11 mouse cellular contexts compared by ENCODE assay signal in genomic region chr8:11574911-11575603, GRCm38 (mm10). TPM values are rescaled to one million over a fixed set of nuclear protein-coding genes. Genes with fewer than 3 reads are reported as not detected.
DNase-seq lines count a peak whose midpoint lies in the region; ATAC-seq lines count a peak whose summit lies in the region.
"Had no signal": no experiment of that assay in that cellular context is flagged by ENCODE, and none has a peak within 500 bp of the region (broad histone marks: within the 10 kb centered on the region; RNA-seq: fewer than 3 reads in every experiment).

No protein-coding gene starts in this region.

- H3K27ac ChIP-seq in heart, embryonic 15.5 days, result peak overlapping the region; percentile 19; the same call in 1 of the 2 replicates
- no peak overlapping the region for H3K27ac ChIP-seq in midbrain, embryonic 16.5 days (ENCODE audit: low read length)

- H3K27me3 ChIP-seq in heart, embryonic 15.5 days, result no peaks in the 10 kb centered on the region
- H3K27me3 ChIP-seq in midbrain, embryonic 16.5 days (ENCODE audit: control insufficient read depth, insufficient read depth, low read depth, low read length), result no peaks in the 10 kb centered on the region

- peaks cover 9% of the 10 kb centered on the region; the same call in 1 of the 2 replicates for H3K4me1 ChIP-seq in heart, embryonic 15.5 days (replicated peaks)
- no peaks in the 10 kb centered on the region for H3K4me1 ChIP-seq in midbrain, embryonic 16.5 days (ENCODE audit: control insufficient read depth, insufficient read depth, low read length)

- H3K4me2 ChIP-seq in heart, embryonic 15.5 days, result no peak overlapping the region
- H3K4me2 ChIP-seq in midbrain, embryonic 16.5 days (ENCODE audit: low read length), result no peak overlapping the region

- no peaks in the 10 kb centered on the region for H3K9me3 ChIP-seq in heart, embryonic 15.5 days (replicated peaks)
- H3K9me3 ChIP-seq in midbrain, embryonic 16.5 days (replicated peaks; ENCODE audit: control insufficient read depth, low read length, poor library complexity, severe bottlenecking), result no peaks in the 10 kb centered on the region

- H3K36me3 ChIP-seq in heart, embryonic 15.5 days, result no peaks in the 10 kb centered on the region
- H3K36me3 ChIP-seq in midbrain, embryonic 16.5 days (ENCODE audit: control insufficient read depth, insufficient read depth, low read length), result no peaks in the 10 kb centered on the region

- intact Hi-C loops in heart, postnatal 36 days (cut with DNase I), result no loop called here

- H3K4me3 ChIP-seq in heart, embryonic 15.5 days, result no peak overlapping the region
- no peak overlapping the region for H3K4me3 ChIP-seq in midbrain, embryonic 16.5 days (ENCODE audit: low read depth, low read length)
- H3K4me3 ChIP-seq: myocyte had no signal

- WGBS in heart, embryonic 15.5 days, result 59% methylated on average over 9 of the region's 9 CpGs
- WGBS in midbrain, embryonic 16.5 days, result 84% methylated on average over 9 of the region's 9 CpGs

- no peak for ATAC-seq in heart, embryonic 15.5 days (replicated peaks; ENCODE audit: insufficient number of reproducible peaks, insufficient read depth, low FRiP score, low read depth)
- peak; percentile 82 for ATAC-seq in hematopoietic stem cell, adult 5-6 weeks (replicated peaks in 1 of 2; ENCODE audit: insufficient read depth in 1 of 2, low FRiP score in 2 of 2, low TSS enrichment in 1 of 2, low read depth in 1 of 2, poor library complexity in 2 of 2, severe bottlenecking in 2 of 2)
- ATAC-seq in megakaryocyte, adult 5-6 weeks (ENCODE audit: poor library complexity, severe bottlenecking), result peak; percentile 50; the same call in 1 of the 2 replicates
- no peak for ATAC-seq in midbrain, embryonic 16.5 days

- no peak overlapping the region for H3K9ac ChIP-seq in heart, embryonic 15.5 days
- no peak overlapping the region for H3K9ac ChIP-seq in midbrain, embryonic 16.5 days (ENCODE audit: low read depth, low read length)

- DNase-seq in heart, postnatal 36 days, result no peak
- DNase-seq in 416B (ENCODE audit: low read depth), result peak; percentile 81
- no peak for DNase-seq in ovary, postnatal 14 days (ENCODE audit: low spot score)
- DNase-seq in gastrocnemius, postnatal 4 days (ENCODE audit: low spot score in 2 of 2), result no peak
- DNase-seq: cerebellum, postnatal 36 days; gastrocnemius, postnatal 10 days had no signal

RNA-seq across cellular contexts. Expression of gene Ing1, which starts 19.7 kb away (rescaled TPM):
- polyA plus RNA-seq in heart, embryonic 15.5 days (2015; fragmentation: Nextera tagmentation; extraction: Ambion mirVana), result 28.3 and 31.6 TPM in 2 replicates
- total RNA-seq in heart, postnatal 36 days (2021), result 10 to 100 TPM; 24.1 to 25.8 TPM
- 67.9 and 96.2 TPM in 2 replicates for total RNA-seq in hematopoietic stem cell, adult 5-6 weeks (2017)
- total RNA-seq in megakaryocyte, adult 5-6 weeks (2015), result 42.5 and 42.9 TPM in 2 replicates
- total RNA-seq in megakaryocyte, adult 5-6 weeks (2017), result 47.4 and 55.3 TPM in 2 replicates
- 39.3 and 42.4 TPM in 2 replicates for polyA plus RNA-seq in midbrain, embryonic 16.5 days (2015; fragmentation: Nextera tagmentation; extraction: Ambion mirVana)
- 10 to 100 TPM; 39.7 to 47.8 TPM for total RNA-seq in gastrocnemius, postnatal 4 days (2021)

RNA-seq across cellular contexts. Expression of gene Cars2, which starts 24.5 kb away (rescaled TPM):
- 26.2 and 30.9 TPM in 2 replicates for polyA plus RNA-seq in heart, embryonic 15.5 days (2015; fragmentation: Nextera tagmentation; extraction: Ambion mirVana)
- 10 to 100 TPM; 45.9 to 46.1 TPM for total RNA-seq in heart, postnatal 36 days (2021)
- 37.0 and 41.1 TPM in 2 replicates for total RNA-seq in hematopoietic stem cell, adult 5-6 weeks (2017)
- total RNA-seq in megakaryocyte, adult 5-6 weeks (2015), result 17.2 and 20.7 TPM in 2 replicates
- 23.3 and 25.5 TPM in 2 replicates for total RNA-seq in megakaryocyte, adult 5-6 weeks (2017)
- 21.8 and 22.4 TPM in 2 replicates for polyA plus RNA-seq in midbrain, embryonic 16.5 days (2015; fragmentation: Nextera tagmentation; extraction: Ambion mirVana)
- 10 to 100 TPM; 20.5 to 24.3 TPM for total RNA-seq in gastrocnemius, postnatal 4 days (2021)

Comparison
In these comparisons a context has a peak if more than half of its experiments do, and no peak if none do; other contexts are left out.
1. ATAC-seq: peak in hematopoietic stem cell, adult 5-6 weeks (2 of 2) and megakaryocyte, adult 5-6 weeks (single experiment); none in heart, embryonic 15.5 days (single experiment) and midbrain, embryonic 16.5 days (single experiment).